Mouse (Mus musculus): ENCODE data around the gene Sdr42e1. TPM values are rescaled to one million over a fixed set of nuclear protein-coding genes. Genes with fewer than 3 reads are reported as not detected.

The Sdr42e1 gene
- polyA plus RNA-seq, 1 experiment from 2014 or later, result 1.1 TPM

GRCm38 (mm10) chr8:117675171-117675570, 1.7 kb upstream of the Sdr42e1 start:
- no peaks in the 10 kb centered on the region for H3K36me3 ChIP-seq (ENCODE audit: control insufficient read depth, insufficient read depth, low read length)
- no peak overlapping the region for H3K4me3 ChIP-seq (ENCODE audit: low read depth, low read length)
- no peaks in the 10 kb centered on the region for H3K27me3 ChIP-seq (ENCODE audit: control insufficient read depth, insufficient read depth, low read length)
- no peak overlapping the region for H3K9ac ChIP-seq (replicated peaks; ENCODE audit: low read depth, low read length)
- no peak for ATAC-seq (ENCODE audit: low read depth)
- H3K4me2 ChIP-seq (ENCODE audit: low read depth, low read length), result no peak overlapping the region
- no peaks in the 10 kb centered on the region for H3K4me1 ChIP-seq (ENCODE audit: control insufficient read depth, insufficient read depth, low read length)
- no peak overlapping the region for H3K27ac ChIP-seq (ENCODE audit: low read depth, low read length)
- 68% methylated on average over 5 of the region's 5 CpGs for WGBS
- no peaks in the 10 kb centered on the region for H3K9me3 ChIP-seq (ENCODE audit: control insufficient read depth, low read length)

GRCm38 (mm10) chr8:117672558-117672957, 931 bp downstream of the Sdr42e1 start:
- WGBS, result 63% methylated on average over 3 of the region's 3 CpGs
- no peak overlapping the region for H3K27ac ChIP-seq (ENCODE audit: low read depth, low read length)
- no peak overlapping the region for H3K4me3 ChIP-seq (ENCODE audit: low read depth, low read length)
- no peak overlapping the region for H3K9ac ChIP-seq (replicated peaks; ENCODE audit: low read depth, low read length)
- H3K4me1 ChIP-seq (ENCODE audit: control insufficient read depth, insufficient read depth, low read length), result no peaks in the 10 kb centered on the region
- H3K9me3 ChIP-seq (ENCODE audit: control insufficient read depth, low read length), result no peaks in the 10 kb centered on the region
- H3K4me2 ChIP-seq (ENCODE audit: low read depth, low read length), result no peak overlapping the region
- no peak for ATAC-seq (ENCODE audit: low read depth)
- H3K36me3 ChIP-seq (ENCODE audit: control insufficient read depth, insufficient read depth, low read length), result no peaks in the 10 kb centered on the region
- H3K27me3 ChIP-seq (ENCODE audit: control insufficient read depth, insufficient read depth, low read length), result no peaks in the 10 kb centered on the region

GRCm38 (mm10) chr8:117670461-117670860, 3.0 kb downstream of the Sdr42e1 start:
- Histone ChIP-seq H3K36me3 (ENCODE audit: control insufficient read depth, insufficient read depth, low read length) (no peaks in the 10 kb centered on the region), H3K9me3 (ENCODE audit: control insufficient read depth, low read length) (no peaks in the 10 kb centered on the region), H3K4me1 (ENCODE audit: control insufficient read depth, insufficient read depth, low read length) (no peaks in the 10 kb centered on the region), H3K4me3 (ENCODE audit: low read depth, low read length) (no peak overlapping the region), H3K9ac (replicated peaks; ENCODE audit: low read depth, low read length) (no peak overlapping the region), H3K27ac (ENCODE audit: low read depth, low read length) (no peak overlapping the region), H3K27me3 (ENCODE audit: control insufficient read depth, insufficient read depth, low read length) (no peaks in the 10 kb centered on the region), H3K4me2 (ENCODE audit: low read depth, low read length) (no peak overlapping the region)
- 16% methylated on average over 11 of the region's 11 CpGs for WGBS
- ATAC-seq (ENCODE audit: low read depth), result no peak

GRCm38 (mm10) chr8:117667349-117668124, 6.0 kb downstream of the Sdr42e1 start:
- WGBS, result 87% methylated on average over 13 of the region's 13 CpGs
- H3K27me3 ChIP-seq (ENCODE audit: control insufficient read depth, insufficient read depth, low read length), result no peaks in the 10 kb centered on the region
- no peak overlapping the region for H3K4me3 ChIP-seq (ENCODE audit: low read depth, low read length)
- no peaks in the 10 kb centered on the region for H3K9me3 ChIP-seq (ENCODE audit: control insufficient read depth, low read length)
- H3K27ac ChIP-seq (ENCODE audit: low read depth, low read length), result no peak overlapping the region
- no peak overlapping the region for H3K9ac ChIP-seq (replicated peaks; ENCODE audit: low read depth, low read length)
- H3K36me3 ChIP-seq (ENCODE audit: control insufficient read depth, insufficient read depth, low read length), result no peaks in the 10 kb centered on the region
- no peak overlapping the region for H3K4me2 ChIP-seq (ENCODE audit: low read depth, low read length)
- no peak for ATAC-seq (ENCODE audit: low read depth)
- no peaks in the 10 kb centered on the region for H3K4me1 ChIP-seq (ENCODE audit: control insufficient read depth, insufficient read depth, low read length)

GRCm38 (mm10) chr8:117660358-117661031, 13.0 kb downstream of the Sdr42e1 start:
- Histone ChIP-seq H3K27ac (ENCODE audit: low read depth, low read length) (peak overlapping the region; percentile 34; the same call in 1 of the 2 replicates), H3K36me3 (ENCODE audit: control insufficient read depth, insufficient read depth, low read length) (no peaks in the 10 kb centered on the region), H3K27me3 (ENCODE audit: control insufficient read depth, insufficient read depth, low read length) (no peaks in the 10 kb centered on the region), H3K9ac (replicated peaks; ENCODE audit: low read depth, low read length) (no peak overlapping the region), H3K4me2 (ENCODE audit: low read depth, low read length) (no peak overlapping the region), H3K4me3 (ENCODE audit: low read depth, low read length) (no peak overlapping the region), H3K4me1 (ENCODE audit: control insufficient read depth, insufficient read depth, low read length) (peaks cover 10% of the 10 kb centered on the region; the same call in 1 of the 2 replicates), H3K9me3 (ENCODE audit: control insufficient read depth, low read length) (no peaks in the 10 kb centered on the region)
- WGBS, result 19% methylated on average over 11 of the region's 11 CpGs
- ATAC-seq (ENCODE audit: low read depth), result peak; percentile 74

GRCm38 (mm10) chr8:117658990-117659389, 14.5 kb downstream of the Sdr42e1 start:
- no peak overlapping the region for H3K4me2 ChIP-seq (ENCODE audit: low read depth, low read length)
- H3K27me3 ChIP-seq (ENCODE audit: control insufficient read depth, insufficient read depth, low read length), result no peaks in the 10 kb centered on the region
- ATAC-seq (ENCODE audit: low read depth), result no peak
- H3K4me3 ChIP-seq (ENCODE audit: low read depth, low read length), result no peak overlapping the region
- H3K9me3 ChIP-seq (ENCODE audit: control insufficient read depth, low read length), result no peaks in the 10 kb centered on the region
- H3K9ac ChIP-seq (replicated peaks; ENCODE audit: low read depth, low read length), result no peak overlapping the region
- 68% methylated on average over 7 of the region's 7 CpGs for WGBS
- no peak overlapping the region for H3K27ac ChIP-seq (ENCODE audit: low read depth, low read length)
- peaks cover 10% of the 10 kb centered on the region; the same call in 1 of the 2 replicates for H3K4me1 ChIP-seq (ENCODE audit: control insufficient read depth, insufficient read depth, low read length)
- H3K36me3 ChIP-seq (ENCODE audit: control insufficient read depth, insufficient read depth, low read length), result no peaks in the 10 kb centered on the region

- no peaks in the 10 kb centered on the region for H3K4me1 ChIP-seq (ENCODE audit: control insufficient read depth, insufficient read depth, low read length)
- no peak overlapping the region for H3K27ac ChIP-seq (ENCODE audit: low read depth, low read length)
- 95% methylated on average over 1 of the region's 1 CpGs for WGBS
- H3K9ac ChIP-seq (replicated peaks; ENCODE audit: low read depth, low read length), result no peak overlapping the region
- ATAC-seq (ENCODE audit: low read depth), result no peak
- H3K4me2 ChIP-seq (ENCODE audit: low read depth, low read length), result no peak overlapping the region
- H3K36me3 ChIP-seq (ENCODE audit: control insufficient read depth, insufficient read depth, low read length), result no peaks in the 10 kb centered on the region
- no peaks in the 10 kb centered on the region for H3K9me3 ChIP-seq (ENCODE audit: control insufficient read depth, low read length)
- H3K27me3 ChIP-seq (ENCODE audit: control insufficient read depth, insufficient read depth, low read length), result no peaks in the 10 kb centered on the region
- no peak overlapping the region for H3K4me3 ChIP-seq (ENCODE audit: low read depth, low read length)
Observed at GRCm38 (mm10) chr8:117652318-117652717, 21.2 kb downstream of the Sdr42e1 start.

GRCm38 (mm10) chr8:117646440-117646839, 27.0 kb downstream of the Sdr42e1 start:
- no peaks in the 10 kb centered on the region for H3K27me3 ChIP-seq (ENCODE audit: control insufficient read depth, insufficient read depth, low read length)

GRCm38 (mm10) chr8:117646020-117646419, 27.5 kb downstream of the Sdr42e1 start:
- no peak for ATAC-seq (ENCODE audit: low read depth)
- Histone ChIP-seq H3K27ac (ENCODE audit: low read depth, low read length) (no peak overlapping the region), H3K4me1 (ENCODE audit: control insufficient read depth, insufficient read depth, low read length) (no peaks in the 10 kb centered on the region), H3K4me2 (ENCODE audit: low read depth, low read length) (no peak overlapping the region), H3K27me3 (ENCODE audit: control insufficient read depth, insufficient read depth, low read length) (no peaks in the 10 kb centered on the region), H3K9me3 (ENCODE audit: control insufficient read depth, low read length) (no peaks in the 10 kb centered on the region), H3K4me3 (ENCODE audit: low read depth, low read length) (no peak overlapping the region), H3K36me3 (ENCODE audit: control insufficient read depth, insufficient read depth, low read length) (no peaks in the 10 kb centered on the region), H3K9ac (replicated peaks; ENCODE audit: low read depth, low read length) (no peak overlapping the region)
- WGBS, result 56% methylated on average over 2 of the region's 2 CpGs

More at GRCm38 (mm10) chr8:117646440-117646839, 27.0 kb downstream of the Sdr42e1 start:
- Histone ChIP-seq H3K4me1 (ENCODE audit: control insufficient read depth, insufficient read depth, low read length) (no peaks in the 10 kb centered on the region), H3K4me2 (ENCODE audit: low read depth, low read length) (no peak overlapping the region), H3K9me3 (ENCODE audit: control insufficient read depth, low read length) (no peaks in the 10 kb centered on the region), H3K4me3 (ENCODE audit: low read depth, low read length) (no peak overlapping the region), H3K27ac (ENCODE audit: low read depth, low read length) (no peak overlapping the region), H3K36me3 (ENCODE audit: control insufficient read depth, insufficient read depth, low read length) (no peaks in the 10 kb centered on the region), H3K9ac (replicated peaks; ENCODE audit: low read depth, low read length) (no peak overlapping the region)
- ATAC-seq (ENCODE audit: low read depth), result no peak
- WGBS, result 70% methylated on average over 5 of the region's 5 CpGs

Measured in neural tube, embryonic 14.5 days (tissue).